Mouse (Mus musculus) heart, adult 2 months (tissue): ENCODE measurements at regions not wholly inside any gene's neighbourhood (a gene's known extent, or its start where the extent isn't known, plus 50 kb on each side); places are given as distances from the start of the nearest gene placed in this dataset.

Experiments
- CTCF ChIP-seq: fragments of 200-600 bp; IDR thresholded peaks from 2 replicates; pipeline ENCODE4 v1.8.1; 2022; ENCODE audit warnings: antibody characterized with exemption, mild to moderate bottlenecking, moderate library complexity
- EP300 ChIP-seq: fragments of 200-500 bp; IDR thresholded peaks from 2 replicates; pipeline ENCODE4 v1.6.1; 2011; ENCODE audit warnings: low read depth, low read length, control low read depth; ENCODE audit not compliant: insufficient read depth
- POLR2A ChIP-seq: fragments of 200-500 bp; IDR thresholded peaks from 2 replicates; pipeline ENCODE4 v1.6.1; 2011; ENCODE audit warnings: mild to moderate bottlenecking, low read depth, low read length, control low read depth; ENCODE audit not compliant: insufficient read depth

GRCm38 (mm10) chr3:66684287-66684903, 296.8 kb upstream of the Rsrc1 start:
- TF ChIP-seq CTCF, result no peak
- TF ChIP-seq EP300, result no peak
- no peak for TF ChIP-seq POLR2A
